Mouse (Mus musculus) thymus, adult 2 months (tissue): ENCODE results near the gene Bmp2k. TPM values are rescaled to one million over a fixed set of nuclear protein-coding genes. Genes with fewer than 3 reads are reported as not detected.
"Not testable (repeated sequence)": the region's sequence is repeated elsewhere in the genome, so short reads cannot be mapped to it uniquely, and the experiment has no call there.

Experiments
- DNase-seq: peaks from one replicate; pipeline ENCODE4 v3.0.0; 2021
- H3K27ac ChIP-seq: fragments of 200-500 bp; 2 replicates; pipeline ENCODE4 v1.5.1; 2012; ENCODE audit warnings: low read length, control low read depth; ENCODE audit not compliant: control insufficient read depth, insufficient read depth
- H3K27me3 ChIP-seq: fragments of 200-500 bp; 2 replicates; pipeline ENCODE4 v1.6.1; 2012; ENCODE audit warnings: mild to moderate bottlenecking, low read length, moderate library complexity, mixed read lengths; ENCODE audit not compliant: control insufficient read depth, insufficient read depth
- H3K36me3 ChIP-seq: fragments of 200-500 bp; 2 replicates; pipeline ENCODE4 v1.6.1; 2012; ENCODE audit warnings: mild to moderate bottlenecking, low read length, moderate library complexity; ENCODE audit not compliant: control insufficient read depth, insufficient read depth
- H3K4me1 ChIP-seq: fragments of 200-500 bp; replicated peaks from 2 replicates; pipeline ENCODE4 v1.6.1; 2012; ENCODE audit warnings: low read length; ENCODE audit not compliant: control insufficient read depth, insufficient read depth
- H3K4me3 ChIP-seq: fragments of 200-500 bp; 2 replicates; pipeline ENCODE4 v1.5.1; 2012; ENCODE audit warnings: mild to moderate bottlenecking, low read length, control low read depth, moderate library complexity; ENCODE audit not compliant: control insufficient read depth, insufficient read depth
- CTCF ChIP-seq: fragments of 200-500 bp; IDR thresholded peaks from 2 replicates; pipeline ENCODE4 v1.5.1; 2012; ENCODE audit warnings: mild to moderate bottlenecking, control low read depth, low read length, moderate library complexity, borderline replicate concordance; ENCODE audit not compliant: control insufficient read depth, poor library complexity, insufficient read depth; ENCODE audit errors: extremely low read depth
- POLR2A ChIP-seq: fragments of 200-500 bp; IDR thresholded peaks from 2 replicates; pipeline ENCODE4 v1.6.1; 2012; ENCODE audit warnings: mild to moderate bottlenecking, low read length, control low read depth, moderate library complexity; ENCODE audit not compliant: control insufficient read depth, poor library complexity, insufficient read depth; ENCODE audit errors: extremely low read depth
- WGBS: fragments of 180-500 bp; shearing (Covaris S2); methylation state at CpG from one replicate; pipeline ENCODE4 v1.1.7; 2018; 5-methylcytosine and 5-hydroxymethylcytosine counted together
- polyA plus RNA-seq: library from polyadenylated mRNA; depleted of rRNA; stranded (reverse); fragments of >200 nt; gene quantifications from 2 replicates; pipeline ENCODE4 v1.2.3, GENCODE M21; 2012

The Bmp2k gene
- polyA plus RNA-seq, 1 experiment = 21.7 TPM

DNA sequence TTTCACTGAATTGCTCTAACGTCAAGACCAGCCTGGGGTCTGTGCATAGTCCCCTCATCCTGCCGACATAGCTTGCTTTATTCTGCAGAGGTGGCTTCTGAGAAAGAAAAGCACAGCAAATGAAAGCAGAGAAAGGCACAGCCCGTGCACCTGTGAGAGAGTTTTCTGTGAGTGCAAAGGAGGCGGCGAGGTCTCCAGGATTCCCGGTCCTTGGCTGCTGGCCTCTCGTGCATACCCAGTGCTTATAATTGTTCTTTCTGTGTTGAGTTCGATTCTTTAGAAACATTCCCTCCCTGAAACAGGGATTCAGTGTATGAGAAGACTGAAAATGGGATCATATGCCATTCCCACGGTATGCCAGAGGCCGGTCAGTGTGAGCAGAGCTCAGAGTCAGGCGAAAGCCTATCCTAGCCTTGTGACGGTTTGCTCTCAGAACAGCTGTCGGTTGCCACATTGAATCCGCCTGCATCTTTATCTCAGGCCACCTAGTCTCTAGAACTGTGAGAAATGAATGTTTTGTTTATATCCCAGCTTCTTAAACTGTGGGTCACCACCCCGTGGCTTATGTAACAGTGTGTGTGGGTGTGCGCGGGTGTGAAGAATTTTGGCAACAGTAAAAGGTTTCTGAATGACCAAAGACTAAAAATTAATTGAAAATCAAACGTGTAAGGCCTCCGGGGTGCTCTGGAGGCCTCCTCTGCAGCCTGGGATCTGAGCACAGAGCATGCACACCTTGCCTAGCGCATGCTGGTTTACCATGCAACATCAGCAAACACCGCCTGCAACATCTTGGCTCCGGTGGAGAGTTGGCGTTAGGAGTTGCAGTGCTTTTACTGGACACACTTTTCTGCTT, 6.9 kb downstream of the Bmp2k start:
- Histone ChIP-seq H3K4me3 (no peak overlapping the region), H3K4me1 (peaks cover 39% of the 10 kb centered on the region), H3K36me3 (no peaks in the 10 kb centered on the region), H3K27ac (no peak overlapping the region), H3K27me3 (no peaks in the 10 kb centered on the region)
- no peak for DNase-seq
- WGBS = 68% methylated on average over 23 of the region's 23 CpGs
- no peak for TF ChIP-seq CTCF
- no peak for TF ChIP-seq POLR2A

DNA sequence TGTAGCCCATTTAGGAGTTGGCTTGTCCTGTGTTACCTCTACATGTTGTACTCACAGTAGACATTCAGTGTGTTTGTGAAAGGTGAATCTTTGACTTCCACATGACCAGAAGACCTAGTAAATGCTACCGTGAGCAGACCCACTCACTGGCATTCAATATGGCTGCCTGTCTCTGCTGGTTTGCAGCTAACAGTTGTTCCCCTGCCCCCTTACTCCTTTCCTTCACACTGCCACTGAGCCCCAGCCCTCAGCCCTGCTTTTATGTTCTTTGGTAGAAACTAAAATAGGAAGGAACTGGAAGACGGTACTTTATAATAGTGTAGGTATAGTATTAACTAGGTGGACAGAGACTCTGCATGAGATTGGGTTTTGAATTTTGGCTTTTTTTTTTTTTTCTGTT, 8.4 kb downstream of the Bmp2k start:
- peaks cover 32% of the 10 kb centered on the region for H3K4me1 ChIP-seq
- no peaks in the 10 kb centered on the region for H3K27me3 ChIP-seq
- H3K27ac ChIP-seq = no peak overlapping the region
- 86% methylated on average over 2 of the region's 2 CpGs for WGBS
- H3K4me3 ChIP-seq = no peak overlapping the region
- H3K36me3 ChIP-seq = no peaks in the 10 kb centered on the region
- TF ChIP-seq POLR2A (no peak), CTCF (no peak)
- DNase-seq = no peak

DNA sequence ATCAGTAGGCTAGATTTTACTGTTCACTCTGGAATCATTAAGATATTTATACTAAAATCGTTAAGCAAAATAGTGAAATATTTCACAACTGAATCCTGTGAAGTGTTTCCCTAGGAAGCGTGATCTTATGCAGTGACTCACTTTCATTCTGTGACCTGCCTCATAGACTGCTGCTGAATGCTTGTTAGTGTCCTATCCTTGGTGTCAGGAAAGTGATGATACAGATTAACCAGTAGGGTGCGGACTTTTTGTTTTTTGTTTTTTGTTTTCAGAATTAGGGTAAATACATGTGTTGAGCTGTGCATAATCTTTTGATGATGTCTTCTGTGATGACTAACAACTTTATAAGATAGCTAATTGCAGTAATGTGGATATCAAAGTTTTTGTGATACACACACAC, 9.4 kb downstream of the Bmp2k start:
- Histone ChIP-seq H3K4me3 (no peak overlapping the region), H3K36me3 (no peaks in the 10 kb centered on the region), H3K27me3 (no peaks in the 10 kb centered on the region), H3K27ac (no peak overlapping the region), H3K4me1 (peaks cover 24% of the 10 kb centered on the region)
- 94% methylated on average over 3 of the region's 3 CpGs for WGBS
- TF ChIP-seq CTCF (no peak), POLR2A (no peak)
- DNase-seq = no peak

DNA sequence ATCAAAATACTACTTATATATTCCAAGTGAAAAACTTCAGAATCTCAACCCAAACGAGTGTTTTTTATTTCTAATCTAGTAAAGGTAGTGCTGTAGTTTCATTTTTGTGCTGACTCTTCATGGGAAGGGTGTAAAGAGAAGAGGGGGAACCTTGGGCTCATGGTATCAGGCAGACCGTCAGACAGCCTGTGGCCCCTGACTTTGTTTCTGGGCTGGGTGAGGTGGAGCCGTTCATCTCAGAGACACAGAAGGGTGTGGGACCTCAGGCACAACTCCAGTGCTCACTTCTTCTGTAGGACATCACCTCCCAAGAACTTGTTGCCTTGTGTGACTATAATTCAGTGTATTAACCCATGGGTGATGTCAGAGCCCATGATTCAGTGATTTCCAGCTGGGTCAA, 10.0 kb downstream of the Bmp2k start:
- TF ChIP-seq CTCF (no peak), POLR2A (no peak)
- H3K4me3 ChIP-seq = no peak overlapping the region
- DNase-seq = no peak
- no peaks in the 10 kb centered on the region for H3K36me3 ChIP-seq
- H3K27me3 ChIP-seq = no peaks in the 10 kb centered on the region
- 72% methylated on average over 3 of the region's 3 CpGs for WGBS
- H3K4me1 ChIP-seq = peaks cover 21% of the 10 kb centered on the region
- H3K27ac ChIP-seq = no peak overlapping the region

DNA sequence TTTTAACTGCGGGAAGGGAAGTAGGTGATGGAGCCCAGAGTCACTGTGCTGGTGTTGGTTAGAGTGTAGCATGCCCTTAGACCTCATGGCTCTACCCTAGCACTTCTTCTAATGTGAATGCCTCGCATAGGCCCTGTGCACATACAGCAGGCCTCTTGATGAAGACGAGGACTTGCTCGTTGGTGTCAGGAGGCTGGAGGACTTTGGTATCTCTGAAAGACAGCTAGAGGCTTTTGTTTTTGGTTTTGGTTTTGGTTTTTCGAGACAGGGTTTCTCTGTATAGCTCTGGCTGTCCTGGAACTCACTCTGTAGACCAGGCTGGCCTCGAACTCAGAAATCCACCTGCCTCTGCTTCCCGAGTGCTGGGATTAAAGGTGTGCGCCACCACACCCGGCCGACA, 11.7 kb downstream of the Bmp2k start:
- not testable (repeated sequence) for H3K27ac ChIP-seq, H3K4me3 ChIP-seq, DNase-seq, H3K27me3 ChIP-seq, H3K36me3 ChIP-seq
- H3K4me1 ChIP-seq = peaks cover 18% of the 10 kb centered on the region
- WGBS = 59% methylated on average over 10 of the region's 10 CpGs

DNA sequence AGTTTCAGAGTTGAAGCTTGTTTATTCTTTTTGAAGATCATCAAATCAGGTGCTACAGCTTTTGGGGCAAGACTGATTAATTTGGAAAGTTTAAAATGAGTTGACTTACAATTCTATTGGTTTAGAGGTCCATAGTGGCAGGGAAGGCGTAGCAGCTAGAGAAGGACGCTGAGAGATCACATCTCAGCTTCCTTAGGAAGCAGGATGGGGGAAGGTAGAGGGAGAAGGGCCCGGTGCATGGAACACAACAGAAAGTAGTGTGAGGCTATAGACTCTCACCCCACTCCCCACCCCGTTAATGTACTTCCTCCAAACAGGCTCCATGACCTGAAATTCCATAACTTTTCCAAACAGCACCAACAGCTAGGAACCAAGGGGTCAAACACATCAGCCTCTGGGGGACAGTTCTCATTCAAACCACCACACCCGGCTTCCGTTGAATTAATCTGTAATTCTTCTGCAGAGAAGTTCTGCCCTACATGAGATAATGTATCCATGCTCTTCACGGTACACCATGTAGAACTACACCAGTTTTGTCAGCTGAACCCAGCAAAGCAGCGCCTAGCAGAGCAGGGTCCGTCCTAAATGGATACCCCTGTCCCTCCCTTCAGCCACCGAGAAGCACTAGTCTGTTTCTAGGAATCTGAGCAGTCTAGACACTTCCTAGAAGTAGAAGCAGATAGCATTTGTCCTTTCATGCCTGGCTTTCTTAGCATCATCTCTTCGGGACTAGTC, 12.3 kb downstream of the Bmp2k start:
- DNase-seq = no peak

More for the DNA sequence above, 12.3 kb downstream of the Bmp2k start:
- Histone ChIP-seq H3K4me3 (no peak overlapping the region), H3K27ac (no peak overlapping the region), H3K27me3 (no peaks in the 10 kb centered on the region), H3K36me3 (no peaks in the 10 kb centered on the region), H3K4me1 (peaks cover 12% of the 10 kb centered on the region)
- 76% methylated on average over 11 of the region's 11 CpGs for WGBS
- TF ChIP-seq POLR2A (no peak), CTCF (no peak)
